8 mouse cellular contexts compared by ENCODE assay signal in the genomic region with DNA sequence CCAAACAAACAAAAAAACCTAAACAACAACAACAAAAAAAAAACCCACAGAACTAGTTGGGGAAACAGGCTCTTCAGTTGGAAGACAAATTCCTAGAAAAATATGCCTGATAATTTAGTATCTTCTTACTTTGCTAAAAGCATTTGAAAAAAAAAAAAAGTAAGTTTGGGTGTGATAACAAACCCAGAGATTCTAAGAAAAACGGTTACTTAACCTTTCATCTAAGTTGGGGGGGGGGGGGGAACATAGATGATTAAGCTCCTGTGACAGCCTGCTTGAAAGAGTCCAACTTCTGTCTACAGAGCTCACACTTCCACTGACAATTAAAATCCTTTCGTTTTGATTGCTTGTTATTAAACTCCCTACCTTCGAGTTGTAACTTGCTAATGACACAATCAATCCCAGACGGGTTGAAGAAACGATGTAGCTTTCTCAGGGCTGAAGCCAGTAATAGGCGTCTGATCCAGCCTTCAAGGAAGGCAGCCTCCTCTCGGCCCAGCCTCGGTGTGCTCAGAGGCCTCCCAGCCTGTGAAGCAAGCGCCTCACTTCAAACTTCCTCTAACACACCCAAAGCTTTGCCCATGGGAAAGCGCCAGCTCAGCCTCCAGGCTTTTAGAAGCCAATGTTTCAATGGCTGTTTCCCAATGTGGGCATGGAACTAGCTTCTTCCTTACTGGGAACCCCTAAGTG. TPM values are rescaled to one million over a fixed set of nuclear protein-coding genes. Genes with fewer than 3 reads are reported as not detected.
DNase-seq lines count a peak whose midpoint lies in the region; ATAC-seq and TF ChIP-seq lines count a peak whose summit lies in the region.

No protein-coding gene starts in this region.

- WGBS in hindbrain, embryonic 10.5 days, result 49% methylated on average over 10 of the region's 10 CpGs
- 25% methylated on average over 10 of the region's 10 CpGs for WGBS in lung, postnatal 0 days

- H3K9ac ChIP-seq in lung, postnatal 0 days (replicated peaks; ENCODE audit: low read depth), result no peak overlapping the region

- peaks cover 4% of the 10 kb centered on the region; the same call in 1 of the 2 replicates for H3K9me3 ChIP-seq in hindbrain, embryonic 10.5 days
- H3K9me3 ChIP-seq in lung, postnatal 0 days (ENCODE audit: low read length), result no peaks in the 10 kb centered on the region

- H3K4me3 ChIP-seq in hindbrain, embryonic 10.5 days, result no peak overlapping the region
- no peak overlapping the region for H3K4me3 ChIP-seq in lung, postnatal 0 days (ENCODE audit: low read depth, low read length)

- H3K27me3 ChIP-seq in hindbrain, embryonic 10.5 days (ENCODE audit: insufficient read depth, poor library complexity, severe bottlenecking), result no peaks in the 10 kb centered on the region
- H3K27me3 ChIP-seq in lung, postnatal 0 days (replicated peaks; ENCODE audit: insufficient read depth, low read length), result no peaks in the 10 kb centered on the region

- no peak for TF ChIP-seq CTCF in lung, postnatal 0 days (IDR thresholded peaks at IDR 0.05)

- ATAC-seq in lung, postnatal 0 days, result peak; percentile 70

- DNase-seq in adrenal gland, postnatal 10 days, result peak; percentile 61
- DNase-seq in adrenal gland, postnatal 25 days, result no peak
- DNase-seq in Muller cell, postnatal 12 days (ENCODE audit: inconsistent ontology term), result peak; percentile 47
- no peak for DNase-seq in hindbrain, embryonic 10.5 days (ENCODE audit: low spot score)
- peak; percentile 74 for DNase-seq in lung, postnatal 0 days (ENCODE audit: low spot score)
- DNase-seq in yolk sac, embryonic 10.5 days (ENCODE audit: low spot score), result no peak
- DNase-seq in right cerebral cortex, adult 18-20 months, result no peak
- no peak for DNase-seq in kidney, postnatal 10 days

- H3K36me3 ChIP-seq in hindbrain, embryonic 10.5 days, result peaks cover 52% of the 10 kb centered on the region
- H3K36me3 ChIP-seq in lung, postnatal 0 days (ENCODE audit: insufficient read depth, low read length), result no peaks in the 10 kb centered on the region; the same call in 1 of the 2 replicates

- no peak overlapping the region for H3K4me2 ChIP-seq in lung, postnatal 0 days (replicated peaks; ENCODE audit: low read depth, low read length)

- H3K4me1 ChIP-seq in hindbrain, embryonic 10.5 days (replicated peaks), result peaks cover 69% of the 10 kb centered on the region
- H3K4me1 ChIP-seq in lung, postnatal 0 days (ENCODE audit: insufficient read depth, low read depth, low read length), result peaks cover 7% of the 10 kb centered on the region; the same call in 1 of the 2 replicates

- TF ChIP-seq EP300 in lung, postnatal 0 days (IDR thresholded peaks at IDR 0.05), result no peak

- peak overlapping the region; percentile 81 for H3K27ac ChIP-seq in hindbrain, embryonic 10.5 days
- H3K27ac ChIP-seq in lung, postnatal 0 days (ENCODE audit: low read length), result peak overlapping the region; percentile 3; the same call in 1 of the 2 replicates

RNA-seq across cellular contexts. Expression of a gene that starts 17.7 kb away (rescaled TPM):
- 10 to 100 TPM; 33.4 to 80.8 TPM for total RNA-seq in adrenal gland, postnatal 10 days (2021)
- 22.1 and 23.0 TPM in 2 replicates for total RNA-seq in adrenal gland, postnatal 25 days (2021)
- 4.9 and 6.0 TPM in 2 replicates for polyA plus RNA-seq in hindbrain, embryonic 10.5 days (2016; fragmentation: Nextera tagmentation; extraction: Ambion mirVana)
- polyA plus RNA-seq in lung, postnatal 0 days (2015; fragmentation: Nextera tagmentation; extraction: Ambion mirVana), result 6.9 and 7.2 TPM in 2 replicates

Comparison
In these comparisons a context has a peak if more than half of its experiments do, and no peak if none do; other contexts are left out.
1. DNase-seq: peak in adrenal gland, postnatal 10 days (single experiment), Muller cell, postnatal 12 days (single experiment) and lung, postnatal 0 days (single experiment); none in adrenal gland, postnatal 25 days (single experiment), hindbrain, embryonic 10.5 days (single experiment), yolk sac, embryonic 10.5 days (single experiment), right cerebral cortex, adult 18-20 months (single experiment) and kidney, postnatal 10 days (single experiment).